Comparison of ENCODE assay signal across 17 mouse cellular contexts in the genomic region with DNA sequence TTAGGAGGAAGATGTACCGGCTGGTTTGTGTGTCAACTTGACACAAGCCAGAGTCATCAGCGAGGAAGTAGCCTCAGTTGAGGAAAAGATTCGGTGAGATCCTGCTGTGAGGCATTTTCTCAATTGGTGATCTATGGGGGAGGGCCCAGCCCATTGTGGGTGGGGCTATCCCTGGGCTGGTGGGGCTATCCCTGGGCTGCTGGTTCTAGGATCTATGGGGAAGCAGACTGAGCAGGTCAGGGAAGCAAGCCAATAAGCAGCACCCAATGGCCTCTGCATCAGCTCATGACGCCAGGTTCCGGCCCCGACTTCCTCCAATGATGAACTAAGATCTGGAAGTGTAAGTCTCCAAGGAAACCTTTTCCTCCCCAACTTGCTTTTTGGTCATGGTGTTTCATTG. TPM values are rescaled to one million over a fixed set of nuclear protein-coding genes. Genes with fewer than 3 reads are reported as not detected.
"Had no signal": no experiment of that assay in that cellular context is flagged by ENCODE, and none has a peak within 500 bp of the region (broad histone marks: within the 10 kb centered on the region; RNA-seq: fewer than 3 reads in every experiment).

No protein-coding gene starts in this region.

- DNase-seq: gastrocnemius, adult 2 months; gastrocnemius, postnatal 14 days; gastrocnemius, postnatal 36 days; heart, adult 11 months; heart, adult 2 months; heart, postnatal 14 days; heart, postnatal 36 days; kidney, adult 11 months; kidney, adult 2 months; kidney, adult 9 months; kidney, postnatal 14 days; kidney, postnatal 4 days; liver; liver, embryonic 13.5 days; liver, postnatal 0 days had no signal

RNA-seq across cellular contexts. Expression of gene Rab15, which starts 17.4 kb away (rescaled TPM):
- total RNA-seq: hematopoietic stem cell, adult 5-6 weeks had no signal

RNA-seq across cellular contexts. Expression of gene Gpx2, which starts 44.7 kb away (rescaled TPM):
- total RNA-seq: gastrocnemius, adult 2 months; gastrocnemius, postnatal 14 days; gastrocnemius, postnatal 36 days; heart, adult 2 months; heart, postnatal 14 days; heart, postnatal 36 days; hematopoietic stem cell, adult 5-6 weeks; hindbrain, postnatal 0 days had no signal
